Mouse (Mus musculus) kidney, adult 9 months (tissue): ENCODE data around the gene Cept1.

Source experiments
- DNase-seq: peaks from one replicate; pipeline ENCODE4 v3.0.0; 2022

Cept1 gene

DNA sequence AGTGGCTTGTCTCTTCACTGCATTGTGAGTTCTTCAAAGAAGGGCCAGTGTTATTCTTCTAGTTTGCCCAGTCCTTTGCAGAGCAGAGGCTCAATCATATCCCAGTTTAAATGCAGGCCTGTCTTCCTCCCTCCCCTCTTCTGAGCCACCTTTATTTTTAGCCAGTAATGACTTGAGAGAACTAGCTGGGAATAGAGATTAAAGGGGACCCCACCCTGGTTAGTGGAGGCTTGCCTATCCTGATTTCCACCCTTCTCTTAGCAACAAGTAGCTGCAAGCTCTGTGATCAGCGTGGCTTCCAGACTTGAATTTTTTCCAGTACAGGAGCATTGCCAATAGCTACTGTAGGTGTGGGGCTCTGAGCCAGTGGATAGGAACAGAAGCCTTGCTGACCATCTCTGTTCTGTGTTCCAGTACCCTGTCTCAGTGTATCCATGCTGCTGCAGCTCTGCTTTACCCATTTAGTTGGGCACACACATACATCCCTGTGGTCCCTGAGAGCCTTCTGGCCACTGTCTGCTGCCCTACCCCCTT lies 53.1 kb downstream of the Cept1 start:
- no peak for DNase-seq

DNA sequence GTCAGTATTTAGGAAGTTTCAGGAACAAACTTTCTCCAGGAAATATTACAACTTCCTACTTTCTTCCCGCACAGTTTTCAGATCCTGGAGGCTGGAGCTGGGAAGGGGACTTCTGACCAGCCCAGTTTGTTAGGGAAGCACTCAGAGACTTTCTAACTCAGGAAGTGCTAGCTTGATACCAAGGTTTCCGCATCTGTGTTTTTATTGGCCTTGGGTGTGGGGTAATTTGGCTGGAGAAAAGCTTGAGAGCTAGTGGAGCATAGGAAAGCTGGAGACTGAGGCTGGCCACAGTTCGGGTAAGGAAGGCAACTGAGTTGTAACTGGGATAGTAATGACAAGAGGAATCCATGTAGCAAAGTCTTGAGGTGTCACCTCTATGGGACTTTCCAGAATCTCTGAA lies 53.7 kb downstream of the Cept1 start:
- no peak for DNase-seq

DNA sequence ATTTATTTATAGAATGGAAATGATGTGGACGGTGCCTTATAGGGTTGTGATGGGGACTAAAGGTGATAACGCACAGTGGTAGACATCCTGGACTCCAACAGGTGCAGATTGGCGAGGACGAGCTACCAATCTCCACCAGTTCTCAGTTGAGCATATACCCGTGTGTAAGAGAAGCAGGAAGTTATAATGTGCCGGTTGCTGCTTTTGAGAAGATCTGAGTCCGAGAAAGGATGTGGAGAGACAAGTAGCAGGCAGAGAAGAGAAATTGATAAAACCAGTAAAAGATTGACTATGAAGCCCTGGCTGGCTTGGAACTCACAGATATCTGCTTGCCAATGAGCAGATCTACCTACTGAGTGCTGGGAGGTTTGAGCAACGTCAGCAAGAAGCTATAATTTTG lies 54.4 kb downstream of the Cept1 start:
- no peak for DNase-seq

DNA sequence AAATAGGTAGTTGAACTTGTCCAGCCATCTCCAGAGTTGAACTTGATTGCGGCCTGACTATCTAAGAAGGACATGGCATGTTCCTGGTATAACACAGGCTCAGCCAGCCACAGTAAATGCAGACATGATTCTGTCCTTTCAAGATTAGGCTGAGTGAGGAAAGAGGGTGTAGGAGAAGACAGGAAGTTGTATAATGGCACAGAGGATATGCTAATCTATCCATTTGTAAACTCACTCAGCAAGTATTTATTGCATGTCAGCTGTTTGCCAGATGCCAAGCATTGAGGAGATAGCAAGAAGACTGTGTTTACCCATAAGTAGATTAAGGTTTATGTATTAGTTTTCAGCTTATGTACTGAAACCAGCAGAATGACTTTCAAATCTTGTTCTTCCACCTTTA lies 54.9 kb downstream of the Cept1 start:
- DNase-seq, result no peak

DNA sequence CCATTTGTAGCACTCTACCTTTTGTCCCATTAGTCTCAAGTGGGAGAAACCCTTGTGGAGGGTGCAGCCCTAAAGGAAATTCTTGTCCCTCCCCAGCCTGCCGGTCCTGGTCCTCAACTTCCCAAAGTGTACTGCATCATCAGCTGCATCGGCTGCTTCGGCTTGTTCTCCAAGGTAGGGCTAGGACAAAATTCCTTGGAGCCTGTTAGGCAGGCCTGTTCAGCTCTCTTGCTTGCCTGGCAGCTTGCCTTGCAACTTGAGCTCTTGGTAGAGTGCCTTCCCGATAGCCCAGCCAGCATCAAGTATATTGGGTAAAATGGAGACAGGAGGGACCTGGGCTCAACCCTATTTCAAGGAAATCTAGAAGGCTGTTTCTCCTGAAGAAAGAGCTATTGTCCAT lies 57.4 kb downstream of the Cept1 start:
- no peak for DNase-seq

DNA sequence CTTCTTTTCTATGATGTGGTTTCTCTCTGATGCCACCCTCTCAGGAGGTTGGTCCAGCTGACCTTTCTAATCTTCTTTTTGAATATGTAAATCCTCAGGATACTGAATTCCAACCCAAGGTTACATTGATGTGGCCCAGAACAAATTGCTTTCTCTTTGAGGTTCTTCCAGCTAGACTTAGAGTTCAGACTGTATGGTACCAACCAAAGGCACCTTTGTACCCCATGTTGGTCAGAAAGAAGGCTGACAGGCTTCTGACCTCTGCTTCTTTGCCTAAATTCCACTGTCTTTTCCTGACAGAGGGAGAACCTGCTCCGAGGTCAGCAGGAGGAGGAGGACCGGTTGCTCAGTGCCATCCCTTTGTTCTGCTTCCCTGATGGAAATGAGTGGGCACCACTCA lies 60.1 kb downstream of the Cept1 start:
- DNase-seq, result no peak

DNA sequence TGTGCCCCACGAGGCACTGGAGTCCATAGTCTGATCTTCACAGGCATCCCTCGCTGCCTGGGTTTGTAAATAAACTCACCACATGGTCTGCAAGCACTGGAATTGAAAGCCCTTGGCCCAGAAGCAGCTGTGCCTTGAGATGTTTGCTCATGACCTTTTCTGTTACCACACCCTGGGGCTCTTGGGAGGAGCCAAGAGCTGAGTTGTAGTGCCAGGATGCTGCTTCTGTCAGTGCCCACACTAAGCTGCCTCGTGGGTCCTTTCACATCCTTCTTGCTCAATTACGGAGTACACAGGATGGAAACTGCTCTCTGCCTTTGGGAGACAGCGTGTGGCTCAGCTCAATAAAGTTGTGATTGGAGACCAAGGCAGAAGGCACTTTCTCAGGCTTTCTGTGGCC lies 61.8 kb downstream of the Cept1 start:
- no peak for DNase-seq

DNA sequence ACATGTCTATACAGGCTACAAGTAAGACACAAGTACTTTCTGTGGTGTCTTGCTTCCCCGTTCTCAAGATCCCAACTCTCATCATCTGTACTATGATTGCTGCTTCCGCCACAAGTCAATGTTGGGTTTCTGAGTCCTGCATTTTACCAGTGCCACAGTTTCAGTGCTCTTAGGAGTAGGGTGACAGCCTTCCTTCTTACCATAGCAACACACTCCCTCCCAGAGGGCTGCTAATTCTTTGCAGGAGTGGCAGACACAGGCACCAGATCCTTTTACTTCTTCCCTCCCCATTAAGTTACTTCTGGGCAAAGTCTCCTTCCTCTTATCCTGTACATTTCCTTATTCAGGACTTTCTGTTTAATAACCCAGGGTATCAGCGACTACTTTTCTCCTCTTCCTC lies 62.7 kb downstream of the Cept1 start:
- DNase-seq, result no peak

DNA sequence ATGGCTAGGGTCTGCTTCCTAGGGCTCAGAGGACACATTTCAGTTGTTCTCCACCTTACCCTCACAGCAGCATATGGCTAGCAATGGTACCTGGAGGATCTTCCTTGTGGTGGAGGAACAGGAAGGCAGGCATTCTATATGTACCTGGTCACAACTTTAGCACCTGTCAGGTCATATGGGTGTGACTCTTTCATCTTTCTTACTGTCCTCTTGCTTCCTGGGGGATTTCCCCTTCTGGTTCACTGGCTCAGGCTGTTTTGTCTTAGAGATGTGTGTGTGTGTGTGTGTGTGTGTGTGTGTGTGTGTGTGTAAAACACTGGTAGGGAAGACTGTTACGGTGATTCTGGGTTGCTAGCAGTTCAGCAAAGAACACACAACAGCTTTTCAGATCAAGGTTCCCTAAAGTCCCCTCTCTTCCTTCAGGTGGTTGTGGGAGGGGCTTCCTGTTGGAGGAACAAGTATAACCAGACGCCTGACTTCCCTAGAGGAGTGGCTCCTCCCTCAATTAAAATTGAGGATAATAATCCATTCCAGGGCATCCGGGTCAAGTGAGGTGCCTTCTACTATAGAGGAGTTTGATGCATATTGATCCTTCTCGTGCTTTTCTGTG lies 63.7 kb downstream of the Cept1 start:
- no peak for DNase-seq

DNA sequence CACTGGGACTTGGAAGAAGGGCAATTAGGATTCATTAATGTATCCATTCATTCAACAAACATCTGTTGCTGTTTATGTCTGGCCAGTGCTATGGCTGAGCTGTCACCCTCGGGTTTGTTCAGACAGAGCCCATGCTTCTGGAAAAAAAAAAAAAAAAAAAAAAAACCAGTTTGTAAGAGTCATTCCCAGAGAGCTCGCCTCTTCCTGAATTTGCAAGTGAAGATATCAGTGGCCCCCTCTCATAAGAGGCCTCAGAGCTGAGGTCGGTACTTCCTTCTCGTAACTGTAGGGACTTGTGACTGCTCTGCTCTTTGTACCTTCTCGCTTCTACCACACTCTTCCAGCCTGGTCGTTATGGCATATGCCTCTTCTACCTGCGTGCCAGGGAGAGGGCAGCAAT lies 64.3 kb downstream of the Cept1 start:
- DNase-seq, result no peak

DNA sequence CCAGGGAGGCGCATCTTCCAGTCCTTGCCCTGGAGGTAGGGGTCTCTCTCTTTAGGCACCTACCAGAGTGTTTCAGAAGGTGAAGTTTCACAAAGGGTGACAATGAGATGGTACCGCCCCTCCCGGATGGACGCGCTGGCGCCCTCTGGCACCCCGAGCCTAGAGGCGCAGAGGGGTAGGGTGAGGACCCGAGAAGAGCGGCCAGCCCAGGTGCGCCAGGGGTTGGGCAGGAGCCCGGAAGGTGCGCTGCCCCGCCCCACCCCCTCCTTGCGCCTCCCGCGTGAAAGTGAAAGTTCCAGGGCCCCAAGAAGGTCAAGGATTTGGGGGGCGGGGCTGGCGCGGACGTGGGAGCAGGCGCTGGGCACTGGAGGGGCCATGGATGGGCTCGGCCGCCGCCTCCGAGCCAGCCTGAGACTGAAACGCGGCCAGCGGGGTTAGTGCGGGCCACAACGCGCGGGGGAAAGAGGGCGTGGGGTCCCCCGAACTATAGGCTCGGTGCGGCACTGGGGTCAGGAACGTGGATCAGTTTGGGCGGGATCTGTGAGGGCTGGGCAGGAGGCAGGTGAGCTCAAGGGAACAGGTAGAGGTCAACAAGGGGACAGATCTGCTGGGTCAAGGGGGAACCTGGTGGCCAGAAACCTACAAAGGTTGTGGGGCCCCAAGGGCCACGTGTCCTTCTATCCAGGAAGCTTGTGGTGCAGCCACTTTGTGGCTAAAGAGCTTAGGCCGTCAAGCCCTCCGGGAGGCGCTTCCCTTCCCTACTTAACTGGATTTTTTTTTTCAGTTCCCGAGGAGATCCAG lies 65.1 kb downstream of the Cept1 start, which contains the start of gene Dennd2d:
Gene Dennd2d (plus strand): TSS at position 125 of the 801 bp plus-strand sequence.
- DNase-seq, result peak; percentile 52

DNA sequence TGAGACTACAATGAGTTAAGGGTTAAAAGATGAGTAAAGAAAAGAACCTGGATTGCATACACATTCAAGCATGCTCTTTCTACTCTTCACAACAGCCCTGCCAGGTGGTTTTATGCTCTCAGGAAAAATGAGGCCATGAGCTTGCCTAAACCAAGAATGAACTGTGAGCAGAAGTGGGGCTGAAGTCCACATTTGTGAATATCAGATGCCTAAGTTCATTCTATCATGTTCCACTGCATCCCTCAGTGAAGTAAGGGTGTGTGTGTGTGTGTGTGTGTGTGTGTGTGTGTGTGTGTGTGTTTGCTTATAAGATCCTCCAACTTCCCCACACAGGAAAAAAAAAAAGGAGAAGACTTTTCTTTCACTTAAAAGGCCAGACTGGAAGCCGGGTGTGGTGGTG lies 70.7 kb downstream of the Cept1 start:
- no peak for DNase-seq

DNA sequence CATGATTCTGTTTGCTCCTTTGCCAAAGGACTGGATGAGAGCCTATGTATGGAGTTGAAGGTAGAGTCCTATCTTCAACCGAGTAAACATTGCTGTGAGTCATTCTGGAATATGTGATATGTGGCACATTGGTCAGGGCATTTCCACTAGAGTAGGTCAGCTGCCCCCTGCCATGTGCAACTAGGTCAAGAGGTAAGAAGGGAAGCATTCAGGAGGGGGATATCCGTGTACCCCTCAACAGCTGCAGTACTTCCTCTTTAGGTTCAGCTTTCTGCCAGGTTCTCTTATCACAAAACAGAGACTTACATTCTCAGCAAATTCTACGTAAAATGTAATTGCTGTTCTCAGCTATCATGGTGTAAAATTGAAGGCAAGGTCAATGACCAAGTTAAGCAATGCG lies 73.4 kb downstream of the Cept1 start:
- no peak for DNase-seq

DNA sequence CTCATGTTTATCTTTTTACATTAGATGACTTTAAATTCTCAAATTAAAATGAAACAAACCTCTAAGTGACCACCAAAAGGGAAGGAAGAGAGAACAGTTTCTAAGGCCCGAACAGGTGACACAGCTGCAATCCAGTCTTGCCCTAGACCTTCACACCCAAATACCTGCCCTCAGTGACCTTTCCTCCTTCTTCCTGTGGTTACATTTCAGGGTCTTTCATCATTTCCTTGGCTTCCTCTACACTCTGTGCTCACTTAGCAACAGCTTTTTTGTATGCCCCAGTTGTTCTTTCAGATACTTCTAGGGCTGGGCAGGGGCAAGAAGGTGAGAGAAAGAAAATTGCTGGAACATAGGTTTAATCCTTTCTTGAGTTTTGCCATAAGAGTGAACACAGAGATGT lies 82.9 kb downstream of the Cept1 start:
- no peak for DNase-seq

DNA sequence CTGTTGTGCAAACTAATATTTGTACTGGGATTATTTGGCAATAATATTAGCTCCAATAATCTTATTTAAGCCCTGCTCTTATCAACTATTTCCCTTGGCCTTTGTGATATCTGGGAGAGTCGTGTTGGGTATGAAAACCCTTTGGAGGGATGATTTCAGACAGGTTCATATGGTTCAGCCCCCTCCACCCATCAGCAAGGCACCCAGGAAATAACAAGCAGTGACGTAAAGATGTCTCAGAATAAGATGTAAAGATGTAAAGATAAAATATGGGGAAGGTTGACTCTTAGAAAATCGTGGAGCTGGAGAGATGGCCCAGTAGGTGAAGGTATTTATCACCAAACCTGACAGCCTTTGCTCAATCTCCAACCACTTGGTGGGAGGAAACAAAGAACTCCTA lies 85.1 kb downstream of the Cept1 start:
- DNase-seq, result no peak

DNA sequence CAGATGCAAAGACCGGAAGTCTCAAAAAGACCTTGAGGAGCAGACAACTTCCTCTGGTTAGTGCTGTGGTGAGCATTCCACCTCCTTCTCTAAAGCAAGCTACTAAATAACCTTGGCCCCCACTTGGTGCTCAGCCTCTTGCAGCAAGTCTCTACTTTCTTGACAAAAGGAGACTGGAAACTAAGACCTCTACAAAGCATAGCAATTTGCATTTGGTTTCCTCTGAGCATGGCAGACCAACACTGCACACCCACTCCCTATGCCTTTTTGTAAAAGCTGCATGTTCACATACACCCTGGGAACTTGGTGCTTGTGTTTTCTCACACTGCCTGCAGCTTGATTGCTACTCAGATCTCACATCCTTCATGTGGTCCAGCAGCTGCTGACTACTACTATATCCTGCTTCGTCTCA lies 85.5 kb downstream of the Cept1 start:
- DNase-seq, result no peak

DNA sequence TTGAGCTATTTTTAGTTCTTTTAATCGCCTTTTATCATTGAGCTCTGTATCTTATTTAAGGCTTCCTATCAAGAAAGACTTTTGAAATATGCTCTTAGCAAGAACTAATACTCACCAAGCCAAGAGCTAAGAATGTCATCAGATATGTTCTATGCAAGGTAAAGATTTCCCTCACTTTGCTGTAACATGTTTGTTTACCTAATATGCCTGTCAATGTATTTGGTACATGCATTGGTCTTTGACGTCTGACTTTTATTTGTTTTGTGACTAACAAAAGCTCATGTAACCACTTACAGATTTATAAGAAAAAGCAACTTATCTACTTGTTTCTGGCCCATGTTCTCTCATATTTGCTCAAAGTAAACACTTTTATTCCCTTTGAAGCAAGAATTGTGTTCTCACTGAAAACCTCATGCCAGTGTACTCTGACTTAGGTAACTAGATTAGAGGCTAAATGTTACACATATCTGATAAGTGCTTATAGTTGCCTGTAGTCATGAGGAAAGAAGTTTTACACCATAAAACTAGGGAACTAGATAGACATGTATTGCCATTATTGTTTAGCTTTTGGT lies 90.2 kb downstream of the Cept1 start:
- DNase-seq, result no peak

DNA sequence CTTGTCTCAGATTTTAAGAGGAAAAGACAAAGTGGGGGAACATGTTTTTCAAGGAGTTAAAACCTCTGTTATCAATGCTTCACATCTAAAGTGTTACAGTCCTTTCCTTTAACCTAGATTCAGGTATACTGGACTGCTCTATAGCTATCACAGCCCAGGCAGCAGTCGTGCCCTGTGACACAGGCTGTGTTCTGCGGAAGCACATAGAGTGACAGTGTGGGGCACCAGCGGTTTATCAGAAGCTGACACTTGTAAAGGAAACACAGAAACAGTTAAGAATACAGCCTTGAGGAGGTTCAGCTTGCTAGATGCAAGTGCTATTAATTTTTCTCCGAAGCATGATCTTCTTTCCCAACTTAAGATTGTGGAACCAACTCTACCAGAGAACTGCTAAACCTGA lies 95.0 kb downstream of the Cept1 start:
- DNase-seq, result no peak
